Mouse (Mus musculus) limb, embryonic 14.5 days (tissue): ENCODE results near the gene Ccdc22. TPM values are rescaled to one million over a fixed set of nuclear protein-coding genes. Genes with fewer than 3 reads are reported as not detected.
A peak's percentile ranks its signal among the peaks of the same experiment; 100 is the strongest.

Source experiments
- ATAC-seq: fragments of 200-750 bp; cut with Nextera tagmentation; 2 replicates; pipeline ENCODE4 v1.8.0; 2017; ENCODE audit warnings: low read depth, moderate number of reproducible peaks, moderate TSS enrichment; ENCODE audit not compliant: low FRiP score
- DNase-seq: peaks from one replicate; pipeline ENCODE4 v3.0.0-alpha.2; 2015; ENCODE audit warnings: low spot score
- H3K27ac ChIP-seq: fragments of 300-500 bp; sonication (generic); replicated peaks from 2 replicates; pipeline ENCODE4 v1.5.1; 2014; ENCODE audit warnings: low read depth, mild to moderate bottlenecking, low read length, moderate library complexity, mixed read lengths
- H3K27me3 ChIP-seq: fragments of 300-500 bp; sonication (generic); 2 replicates; pipeline ENCODE4 v1.6.1; 2014; ENCODE audit warnings: low read length, mixed read lengths; ENCODE audit not compliant: control insufficient read depth, insufficient read depth
- H3K36me3 ChIP-seq: fragments of 300-500 bp; sonication (generic); 2 replicates; pipeline ENCODE4 v1.6.1; 2014; ENCODE audit warnings: mild to moderate bottlenecking, low read length, moderate library complexity, mixed read lengths; ENCODE audit not compliant: control insufficient read depth, insufficient read depth
- H3K4me1 ChIP-seq: fragments of 300-500 bp; sonication (generic); 2 replicates; pipeline ENCODE4 v1.6.1; 2014; ENCODE audit warnings: antibody characterized with exemption, low read length, mixed read lengths; ENCODE audit not compliant: control insufficient read depth, insufficient read depth
- H3K4me2 ChIP-seq: fragments of 300-500 bp; sonication (generic); replicated peaks from 2 replicates; pipeline ENCODE4 v1.6.1; 2014; ENCODE audit warnings: low read depth, mild to moderate bottlenecking, low read length, moderate library complexity; ENCODE audit not compliant: severe bottlenecking
- H3K4me3 ChIP-seq: fragments of 300-500 bp; sonication (generic); replicated peaks from 2 replicates; pipeline ENCODE4 v1.5.1; 2014; ENCODE audit warnings: low read length
- H3K9ac ChIP-seq: fragments of 300-500 bp; sonication (generic); 2 replicates; pipeline ENCODE4 v1.6.1; 2014; ENCODE audit warnings: mild to moderate bottlenecking, low read depth, low read length, moderate library complexity; ENCODE audit not compliant: severe bottlenecking
- H3K9me3 ChIP-seq: fragments of 300-500 bp; sonication (generic); 2 replicates; pipeline ENCODE4 v1.6.1; 2016; ENCODE audit warnings: low read length; ENCODE audit not compliant: control insufficient read depth
- POLR2A ChIP-seq: fragments of 200-500 bp; IDR thresholded peaks from 2 replicates; pipeline ENCODE4 v1.8.0; 2012; ENCODE audit warnings: inconsistent platforms, mild to moderate bottlenecking, moderate library complexity, borderline replicate concordance; ENCODE audit not compliant: insufficient read depth, insufficient read length; ENCODE audit errors: extremely low read depth
- WGBS: fragments of 180-500 bp; shearing (Covaris S2); extraction: QIAGEN DNeasy Blood & Tissue Kit; methylation state at CpG from one replicate; pipeline ENCODE4 v1.1.7; 2014; 5-methylcytosine and 5-hydroxymethylcytosine counted together
- polyA plus RNA-seq, 2 experiments: library from polyadenylated mRNA; depleted of rRNA in 1 of 2; stranded (reverse) in 1 of 2; unstranded in 1 of 2; fragments of >200 nt; fragmentation: Nextera tagmentation in 1 of 2; extraction: Ambion mirVana in 1 of 2; gene quantifications; 2 replicates each; pipeline versions ENCODE4 v1.2.1 to v1.2.3; 2012 to 2014

The Ccdc22 gene
- polyA plus RNA-seq, 2 experiments, result 23.5 to 27.2 TPM

DNA sequence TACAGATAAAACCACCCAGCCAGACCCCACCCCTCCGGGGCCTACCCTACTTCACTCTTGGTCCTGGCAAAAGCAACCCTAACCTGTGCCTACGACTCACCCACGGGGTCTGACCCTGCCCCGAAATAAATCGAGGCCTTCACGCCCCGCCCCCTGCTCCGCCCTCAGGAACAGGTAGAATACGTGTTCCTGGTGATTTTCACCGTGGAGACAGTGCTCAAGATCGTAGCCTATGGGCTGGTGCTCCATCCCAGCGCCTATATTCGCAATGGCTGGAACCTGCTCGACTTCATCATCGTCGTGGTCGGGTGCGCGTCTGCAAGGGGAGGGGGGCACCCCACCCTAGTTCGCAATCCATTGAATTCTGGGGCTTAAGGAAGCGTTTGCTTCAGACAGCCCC lies 4.7 kb upstream of the Ccdc22 start:
- Histone ChIP-seq H3K4me2 (peak overlapping the region; percentile 61), H3K27ac (no peak overlapping the region), H3K9me3 (no peaks in the 10 kb centered on the region), H3K36me3 (no peaks in the 10 kb centered on the region), H3K4me3 (peak overlapping the region; percentile 38), H3K4me1 (no peaks in the 10 kb centered on the region), H3K27me3 (no peaks in the 10 kb centered on the region), H3K9ac (peak overlapping the region; percentile 41; the same call in 1 of the 2 replicates)
- 28% methylated on average over 20 of the region's 21 CpGs for WGBS
- DNase-seq (no peak), ATAC-seq (no peak)
- TF ChIP-seq POLR2A, result no peak

DNA sequence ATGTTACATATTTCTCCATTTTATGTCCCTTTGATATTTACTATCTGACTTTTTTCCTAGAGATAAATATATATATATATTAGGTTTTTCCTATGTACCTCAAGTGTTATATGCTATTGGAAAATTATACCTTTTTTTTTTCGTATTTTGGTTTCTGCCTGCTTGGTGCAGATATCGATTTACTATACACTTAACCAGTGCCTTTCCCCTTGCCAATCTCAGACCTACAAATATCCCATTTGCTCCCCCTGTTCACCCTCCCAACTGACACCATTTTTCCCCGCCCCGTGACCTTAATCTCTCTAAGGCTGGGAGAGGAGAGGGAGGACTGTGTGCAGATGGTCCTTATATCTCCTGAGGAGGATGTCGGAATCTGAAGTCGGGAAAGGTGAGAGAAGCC lies 1.5 kb upstream of the Ccdc22 start, which contains the start of gene Cacna1f:
Cacna1f (plus strand) TSS at position 301 of the 400 bp plus-strand sequence.
- no peak within 1 kb of the TSS for H3K4me3 ChIP-seq
- H3K4me2 ChIP-seq, result no peak within 1 kb of the TSS
- DNase-seq (no peak), ATAC-seq (no peak)
- no peak within 1 kb of the TSS for H3K9ac ChIP-seq
- no peaks in the 10 kb centered on the region for H3K4me1 ChIP-seq
- no peaks in the 10 kb centered on the region for H3K27me3 ChIP-seq
- H3K36me3 ChIP-seq, result no peaks in the 10 kb centered on the region
- H3K27ac ChIP-seq, result no peak within 1 kb of the TSS
- no peak for TF ChIP-seq POLR2A
- WGBS, result 73% methylated on average over 6 of the region's 6 CpGs
- no peaks in the 10 kb centered on the region for H3K9me3 ChIP-seq

DNA sequence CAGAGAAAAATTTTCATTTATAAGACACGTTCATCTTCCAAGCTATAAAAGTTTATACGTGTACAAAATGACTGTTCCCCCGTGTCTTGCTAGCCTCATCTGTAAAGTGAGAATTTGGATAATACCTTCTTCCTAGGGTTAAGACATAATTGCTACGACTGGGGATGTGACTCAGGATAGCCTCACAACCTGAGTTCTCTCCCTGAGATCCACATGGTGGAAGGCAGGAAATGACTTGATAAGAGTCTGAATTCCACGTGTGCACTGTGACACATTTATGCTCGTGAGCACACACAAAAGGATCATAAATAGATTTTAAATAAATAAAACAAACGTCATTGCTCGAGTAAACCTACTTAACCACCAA lies 241 bp upstream of the Ccdc22 start:
- Histone ChIP-seq H3K4me3 (peak overlapping the region; percentile 46; the same call in 1 of the 2 replicates), H3K27me3 (no peaks in the 10 kb centered on the region), H3K27ac (no peak overlapping the region), H3K4me2 (no peak overlapping the region), H3K36me3 (no peaks in the 10 kb centered on the region), H3K9ac (no peak overlapping the region), H3K9me3 (no peaks in the 10 kb centered on the region), H3K4me1 (no peaks in the 10 kb centered on the region)
- TF ChIP-seq POLR2A, result no peak
- ATAC-seq (no peak), DNase-seq (no peak)
- WGBS, result 37% methylated on average over 8 of the region's 8 CpGs

DNA sequence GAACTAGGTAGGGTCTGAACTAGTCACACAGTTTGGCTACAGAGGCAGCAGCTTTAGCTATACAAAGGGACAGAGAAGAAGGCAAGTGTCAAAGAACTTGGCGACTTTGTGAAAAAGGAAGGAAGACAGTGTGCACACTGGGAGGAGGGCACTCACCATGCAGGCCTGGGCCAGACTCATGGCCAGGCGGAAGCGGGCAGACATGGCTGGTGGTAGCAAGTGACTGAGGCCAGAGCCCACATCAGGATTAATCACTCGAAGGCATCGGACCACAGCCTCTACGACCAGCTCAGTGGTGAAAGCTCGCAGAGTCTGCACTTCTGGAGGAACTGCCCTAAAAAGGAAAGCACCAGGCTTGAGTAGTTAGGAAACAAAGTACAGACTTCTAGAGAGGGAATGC lies 1.3 kb downstream of the Ccdc22 start:
- TF ChIP-seq POLR2A, result no peak
- H3K27me3 ChIP-seq, result no peaks in the 10 kb centered on the region
- no peak overlapping the region for H3K9ac ChIP-seq
- no peaks in the 10 kb centered on the region for H3K4me1 ChIP-seq
- ATAC-seq, result no peak
- no peak overlapping the region for H3K4me3 ChIP-seq
- H3K4me2 ChIP-seq, result peak overlapping the region; percentile 53; the same call in 1 of the 2 replicates
- H3K36me3 ChIP-seq, result peaks cover 5% of the 10 kb centered on the region; the same call in 1 of the 2 replicates
- DNase-seq, result no peak
- 87% methylated on average over 7 of the region's 7 CpGs for WGBS
- no peak overlapping the region for H3K27ac ChIP-seq
- H3K9me3 ChIP-seq, result no peaks in the 10 kb centered on the region

DNA sequence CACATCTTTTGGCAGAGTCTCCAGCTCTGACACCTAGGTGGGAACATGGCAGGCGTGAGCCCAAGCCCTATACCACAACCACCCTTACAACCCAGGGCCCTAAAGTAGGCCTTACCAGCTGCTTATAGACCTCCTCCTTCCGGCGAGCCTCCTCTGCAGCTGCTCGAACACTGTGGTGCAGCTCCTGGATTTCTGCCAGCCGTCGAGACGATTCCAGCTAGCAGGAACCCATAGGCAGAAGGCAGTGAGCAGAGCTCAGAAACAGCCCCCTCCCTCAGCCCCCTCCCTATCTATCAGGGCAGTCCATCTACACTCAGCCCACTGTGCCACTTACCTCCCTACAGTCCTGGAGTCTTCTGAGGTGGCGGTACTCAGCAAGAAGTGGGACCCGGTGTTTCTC lies 9.9 kb downstream of the Ccdc22 start:
- H3K4me2 ChIP-seq, result no peak overlapping the region
- no peaks in the 10 kb centered on the region for H3K27me3 ChIP-seq
- no peak overlapping the region for H3K4me3 ChIP-seq
- ATAC-seq (no peak), DNase-seq (no peak)
- 84% methylated on average over 9 of the region's 9 CpGs for WGBS
- H3K36me3 ChIP-seq, result peaks cover 5% of the 10 kb centered on the region; the same call in 1 of the 2 replicates
- H3K27ac ChIP-seq, result no peak overlapping the region
- TF ChIP-seq POLR2A, result no peak
- H3K9ac ChIP-seq, result no peak overlapping the region
- no peaks in the 10 kb centered on the region for H3K4me1 ChIP-seq
- no peaks in the 10 kb centered on the region for H3K9me3 ChIP-seq

DNA sequence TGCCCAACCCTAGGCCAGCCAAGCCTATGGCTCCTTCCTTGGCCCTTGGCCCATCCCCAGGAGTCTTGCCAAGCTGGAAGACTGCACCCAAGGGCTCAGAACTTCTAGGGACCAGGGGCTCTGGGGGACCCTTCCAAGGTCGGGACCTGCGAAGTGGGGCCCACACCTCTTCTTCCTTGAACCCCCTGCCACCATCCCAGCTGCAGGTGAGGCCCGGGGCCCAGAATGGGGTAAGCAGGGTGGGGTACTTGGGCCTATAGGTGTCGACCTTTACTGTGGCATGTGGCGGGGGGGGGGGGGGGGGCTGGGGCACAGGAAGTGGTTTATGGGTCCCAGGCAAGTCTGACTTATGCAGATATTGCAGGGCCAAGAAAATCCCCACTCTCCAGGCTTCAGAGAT lies 19.0 kb downstream of the Ccdc22 start:
- H3K27me3 ChIP-seq, result no peaks in the 10 kb centered on the region
- no peak for ATAC-seq
- no peak overlapping the region for H3K4me3 ChIP-seq
- no peak overlapping the region for H3K4me2 ChIP-seq
- H3K36me3 ChIP-seq, result no peaks in the 10 kb centered on the region
- no peaks in the 10 kb centered on the region for H3K9me3 ChIP-seq
- no peaks in the 10 kb centered on the region for H3K4me1 ChIP-seq
- whole genome bisulfite sequencing, result 72% methylated on average over 3 of the region's 5 CpGs
- no peak overlapping the region for H3K9ac ChIP-seq
- no peak overlapping the region for H3K27ac ChIP-seq
- no peak for DNase-seq
- no peak for TF ChIP-seq POLR2A
